In genomic region chr2:153622449-153622848, GRCm38 (mm10) we compare ENCODE assay signal across 30 mouse cellular contexts. TPM values are rescaled to one million over a fixed set of nuclear protein-coding genes. Genes with fewer than 3 reads are reported as not detected.
DNase-seq lines count a peak whose midpoint lies in the region; ATAC-seq and TF ChIP-seq lines count a peak whose summit lies in the region.
"Had no signal": no experiment of that assay in that cellular context is flagged by ENCODE, and none has a peak within 500 bp of the region (broad histone marks: within the 10 kb centered on the region; RNA-seq: fewer than 3 reads in every experiment).

No protein-coding gene starts in this region.

- TF ChIP-seq CTCF in forebrain, postnatal 0 days (IDR thresholded peaks at IDR 0.05; ENCODE audit: low read depth), result no peak

- no peak for DNase-seq in forebrain, postnatal 0 days
- DNase-seq in ES-CJ7 (ENCODE audit: low read depth, low spot score) (peak; percentile 86), ZHBTc4 (ENCODE audit: low read depth, low spot score) (peak; percentile 80)
- DNase-seq in left cerebral cortex, postnatal 14 days (ENCODE audit: low spot score in 2 of 2), result no peak
- DNase-seq in Muller cell, postnatal 12 days (ENCODE audit: inconsistent ontology term), result no peak
- DNase-seq in kidney, postnatal 36 days, result no peak
- DNase-seq: adrenal gland, adult 8-10 months; adrenal gland, postnatal 25 days; B cell, adult 2 months; cerebellum, adult 18-20 months; cerebellum, adult 9-10 months; cerebellum, postnatal 14 days; gastrocnemius, adult 2 months; gastrocnemius, postnatal 14 days; heart, postnatal 10 days; heart, postnatal 36 days; kidney, adult 11 months had no signal

- H3K27me3 ChIP-seq in forebrain, postnatal 0 days (ENCODE audit: insufficient read depth, low read length), result no peaks in the 10 kb centered on the region
- H3K27me3 ChIP-seq in forebrain, embryonic 13.5 days, result no peaks in the 10 kb centered on the region
- H3K27me3 ChIP-seq: embryonic facial prominence, embryonic 12.5 days; forebrain, embryonic 12.5 days; heart, embryonic 12.5 days; heart, embryonic 15.5 days; hindbrain, embryonic 13.5 days; intestine, embryonic 15.5 days; Patski had no signal

- H3K27ac ChIP-seq in forebrain, postnatal 0 days (ENCODE audit: low read depth, low read length), result no peak overlapping the region
- no peak overlapping the region for H3K27ac ChIP-seq in forebrain, embryonic 13.5 days
- H3K27ac ChIP-seq: embryonic facial prominence, embryonic 12.5 days; gastrocnemius, adult 2 months; heart, embryonic 15.5 days; hindbrain, embryonic 10.5 days; hindbrain, embryonic 13.5 days; intestine, embryonic 15.5 days had no signal

- H3K4me1 ChIP-seq in forebrain, postnatal 0 days (ENCODE audit: insufficient read depth), result no peaks in the 10 kb centered on the region
- H3K4me1 ChIP-seq in forebrain, embryonic 13.5 days, result no peaks in the 10 kb centered on the region
- H3K4me1 ChIP-seq: embryonic facial prominence, embryonic 12.5 days; forebrain, embryonic 12.5 days; heart, embryonic 15.5 days; hindbrain, embryonic 10.5 days; hindbrain, embryonic 13.5 days; intestine, embryonic 15.5 days had no signal

- H3K9me3 ChIP-seq in forebrain, postnatal 0 days (ENCODE audit: low read length), result no peaks in the 10 kb centered on the region
- no peaks in the 10 kb centered on the region for H3K9me3 ChIP-seq in forebrain, embryonic 13.5 days (replicated peaks)
- H3K9me3 ChIP-seq: embryonic facial prominence, embryonic 12.5 days; forebrain, embryonic 12.5 days; heart, embryonic 12.5 days; heart, embryonic 15.5 days; hindbrain, embryonic 10.5 days; hindbrain, embryonic 13.5 days; intestine, embryonic 15.5 days had no signal

- peak; percentile 71; the same call in 1 of the 2 replicates for ATAC-seq in forebrain, postnatal 0 days
- ATAC-seq in forebrain, embryonic 13.5 days, result no peak
- ATAC-seq: activated CD4-positive, CD25-positive, alpha-beta regulatory T cell, adult 4 months; forebrain, embryonic 16.5 days; hindbrain, embryonic 16.5 days; intestine, embryonic 15.5 days; Patski had no signal

- H3K9ac ChIP-seq in forebrain, postnatal 0 days, result no peak overlapping the region
- H3K9ac ChIP-seq in forebrain, embryonic 13.5 days, result no peak overlapping the region
- H3K9ac ChIP-seq: embryonic facial prominence, embryonic 12.5 days; forebrain, embryonic 12.5 days; heart, embryonic 12.5 days; heart, embryonic 15.5 days; hindbrain, embryonic 13.5 days; intestine, embryonic 15.5 days had no signal

- H3K4me2 ChIP-seq in forebrain, postnatal 0 days (ENCODE audit: low read depth), result no peak overlapping the region
- no peak overlapping the region for H3K4me2 ChIP-seq in forebrain, embryonic 13.5 days
- H3K4me2 ChIP-seq: embryonic facial prominence, embryonic 12.5 days; forebrain, embryonic 12.5 days; heart, embryonic 12.5 days; heart, embryonic 15.5 days; hindbrain, embryonic 13.5 days; intestine, embryonic 15.5 days had no signal

- H3K36me3 ChIP-seq in forebrain, postnatal 0 days (ENCODE audit: insufficient read depth), result peaks cover 86% of the 10 kb centered on the region
- peaks cover 95% of the 10 kb centered on the region for H3K36me3 ChIP-seq in forebrain, embryonic 13.5 days (ENCODE audit: poor library complexity, severe bottlenecking)

- H3K4me3 ChIP-seq in forebrain, postnatal 0 days (ENCODE audit: low read depth, low read length), result no peak overlapping the region
- H3K4me3 ChIP-seq in forebrain, embryonic 13.5 days, result no peak overlapping the region
- H3K4me3 ChIP-seq: embryonic facial prominence, embryonic 12.5 days; erythroblast, embryonic 14.5 days; forebrain, embryonic 12.5 days; gastrocnemius, adult 2 months; heart, embryonic 12.5 days; heart, embryonic 15.5 days; hindbrain, embryonic 10.5 days; hindbrain, embryonic 13.5 days; intestine, embryonic 15.5 days had no signal

- WGBS in forebrain, postnatal 0 days, result 33% methylated on average over 10 of the region's 10 CpGs
- WGBS in forebrain, embryonic 13.5 days, result 28% methylated on average over 10 of the region's 10 CpGs

- intact Hi-C loops in left cerebral cortex, postnatal 14 days (cut with DNase I), result no loop called here

RNA-seq across cellular contexts. Expression of gene Commd7, which starts 10.1 kb away (rescaled TPM):
- total RNA-seq in forebrain, postnatal 0 days (2014; rRNA removed), result 39.2 and 46.4 TPM in 2 replicates
- 105 and 116 TPM in 2 replicates for polyA plus RNA-seq in forebrain, postnatal 0 days (2015; fragmentation: Nextera tagmentation; extraction: Ambion mirVana)
- 80.2 and 81.1 TPM in 2 replicates for polyA plus RNA-seq in forebrain, embryonic 13.5 days (2015; fragmentation: Nextera tagmentation; extraction: Ambion mirVana)
- 10 to 100 TPM; 27.4 to 31.8 TPM for total RNA-seq in left cerebral cortex, postnatal 14 days (2021)

RNA-seq across cellular contexts. Expression of gene Dnmt3b, which starts 26.8 kb away (rescaled TPM):
- 1.9 and 3.9 TPM in 2 replicates for total RNA-seq in forebrain, postnatal 0 days (2014; rRNA removed)
- 1.3 and 1.9 TPM in 2 replicates for polyA plus RNA-seq in forebrain, postnatal 0 days (2015; fragmentation: Nextera tagmentation; extraction: Ambion mirVana)
- 4.1 and 4.8 TPM in 2 replicates for polyA plus RNA-seq in forebrain, embryonic 13.5 days (2015; fragmentation: Nextera tagmentation; extraction: Ambion mirVana)
- total RNA-seq in left cerebral cortex, postnatal 14 days (2021), result 1 to 10 TPM in 1 of 2 experiments, under 1 TPM in 1; 0.99 to 1.1 TPM

Comparison
In these comparisons a context has a peak if more than half of its experiments do, and no peak if none do; other contexts are left out.
1. DNase-seq: peak in ES-CJ7 (single experiment) and ZHBTc4 (single experiment); none in forebrain, postnatal 0 days (single experiment), left cerebral cortex, postnatal 14 days (0 of 2), Muller cell, postnatal 12 days (single experiment) and kidney, postnatal 36 days (0 of 2).